Mouse (Mus musculus): ENCODE measurements at regions not wholly inside any gene's neighbourhood (a gene's known extent, or its start where the extent isn't known, plus 50 kb on each side); places are given as distances from the start of the nearest gene placed in this dataset.

DNA sequence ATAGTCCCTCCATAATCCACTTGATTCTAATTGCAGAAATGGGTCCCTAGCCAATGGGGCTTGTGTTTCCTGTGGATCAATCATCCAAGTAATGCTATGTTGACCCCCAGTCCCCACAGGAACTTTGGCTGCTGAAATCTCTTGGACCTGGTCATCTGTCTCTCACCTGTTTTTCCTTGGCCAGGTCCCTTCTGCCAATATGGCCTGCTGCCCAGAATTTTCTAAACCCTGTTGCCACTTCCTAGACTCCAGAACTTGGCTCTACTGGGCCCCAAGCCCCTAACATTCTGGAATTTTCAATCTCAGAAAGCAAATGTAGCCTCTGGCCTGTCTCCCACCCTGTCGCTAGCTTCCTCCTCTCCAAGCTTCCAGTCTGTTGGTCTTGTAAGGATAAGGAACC, 139.6 kb downstream of the Inhbb start:
- TF ChIP-seq HCFC1 (IDR thresholded peaks at IDR 0.05; ENCODE audit: borderline replicate concordance, insufficient read depth, low read length) (no peak), ZNF384 (IDR thresholded peaks at IDR 0.05; ENCODE audit: low read depth, low read length) (no peak), ZC3H11A (IDR thresholded peaks at IDR 0.05; ENCODE audit: borderline replicate concordance, low read depth, low read length) (no peak), CHD2 (IDR thresholded peaks at IDR 0.05; ENCODE audit: low read depth, low read length) (no peak), MAFK (IDR thresholded peaks at IDR 0.05; ENCODE audit: insufficient read depth, low read depth, low read length) (no peak)
